Mouse (Mus musculus) heart, adult 8-10 months (tissue): ENCODE measurements at regions not wholly inside any gene's neighbourhood (a gene's known extent, or its start where the extent isn't known, plus 50 kb on each side); places are given as distances from the start of the nearest gene placed in this dataset.

Experiments
- DNase-seq: peaks from one replicate; pipeline ENCODE4 v3.0.0; 2022; ENCODE audit warnings: low spot score

DNA sequence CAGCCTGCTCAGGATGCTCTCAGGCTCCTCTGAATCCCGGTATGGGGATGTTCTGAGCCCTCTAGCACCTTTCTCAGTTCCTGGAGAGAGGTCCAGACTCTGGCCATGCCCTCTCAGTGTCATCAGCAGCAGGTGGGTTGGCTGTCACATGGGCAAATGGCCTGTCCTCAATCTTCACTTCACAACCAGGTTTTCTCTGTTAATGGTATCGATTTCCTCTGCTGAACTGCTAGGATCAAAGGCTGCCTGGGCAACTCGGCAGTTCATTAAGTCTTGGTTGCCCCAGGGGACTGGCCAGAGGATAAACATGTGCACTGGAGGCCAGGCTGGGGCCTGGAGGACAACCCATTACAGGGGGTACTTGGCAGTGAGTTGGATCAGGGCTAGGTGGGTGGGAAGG is 156.2 kb downstream of the Trim29 start:
- DNase-seq, result no peak

- DNase-seq, result no peak
These were observed 158.6 kb downstream of the Trim29 start for GRCm38 (mm10) chr9:43469215-43469614.

DNA sequence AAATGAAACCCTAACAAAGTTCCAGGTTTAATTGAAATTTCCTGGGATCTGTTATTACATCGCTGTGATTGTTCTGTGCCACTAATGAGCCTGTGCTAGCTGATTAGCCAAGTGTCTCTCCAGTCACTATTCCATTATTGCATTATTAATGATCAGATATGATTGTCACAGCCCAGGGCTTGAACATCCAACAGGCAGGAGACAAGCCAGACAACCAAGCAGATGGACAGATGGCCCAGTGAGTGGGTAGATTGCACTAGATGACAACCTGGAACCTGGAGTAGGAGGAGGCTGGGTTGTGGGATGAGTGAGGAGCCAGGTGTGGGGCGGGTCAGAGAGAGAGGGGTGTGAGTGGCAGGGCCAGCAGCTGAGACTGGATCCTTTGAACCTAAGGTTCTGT is 161.6 kb downstream of the Trim29 start:
- no peak for DNase-seq

- DNase-seq, result no peak
These were observed 162.5 kb downstream of the Trim29 start for GRCm38 (mm10) chr9:43473164-43473563.

- no peak for DNase-seq
These were observed 163.1 kb downstream of the Trim29 start for GRCm38 (mm10) chr9:43473601-43474302.

DNA sequence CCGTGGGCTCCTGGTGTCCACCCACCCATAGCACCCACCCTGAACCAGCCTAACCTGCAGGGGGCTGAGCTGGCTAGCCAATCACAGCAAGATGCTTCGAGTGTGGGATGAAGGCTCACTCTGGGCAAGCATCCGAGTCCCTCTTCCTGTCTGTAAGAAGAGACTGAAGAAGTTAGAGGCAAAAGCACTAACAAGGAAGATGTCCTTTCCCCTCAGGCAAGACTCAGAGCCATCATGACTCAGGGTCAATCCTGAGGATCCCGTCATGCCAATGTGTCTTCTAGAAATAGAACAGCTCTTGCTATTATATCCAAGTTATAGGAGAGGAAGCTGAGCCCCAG is 163.6 kb downstream of the Trim29 start:
- DNase-seq, result no peak

DNA sequence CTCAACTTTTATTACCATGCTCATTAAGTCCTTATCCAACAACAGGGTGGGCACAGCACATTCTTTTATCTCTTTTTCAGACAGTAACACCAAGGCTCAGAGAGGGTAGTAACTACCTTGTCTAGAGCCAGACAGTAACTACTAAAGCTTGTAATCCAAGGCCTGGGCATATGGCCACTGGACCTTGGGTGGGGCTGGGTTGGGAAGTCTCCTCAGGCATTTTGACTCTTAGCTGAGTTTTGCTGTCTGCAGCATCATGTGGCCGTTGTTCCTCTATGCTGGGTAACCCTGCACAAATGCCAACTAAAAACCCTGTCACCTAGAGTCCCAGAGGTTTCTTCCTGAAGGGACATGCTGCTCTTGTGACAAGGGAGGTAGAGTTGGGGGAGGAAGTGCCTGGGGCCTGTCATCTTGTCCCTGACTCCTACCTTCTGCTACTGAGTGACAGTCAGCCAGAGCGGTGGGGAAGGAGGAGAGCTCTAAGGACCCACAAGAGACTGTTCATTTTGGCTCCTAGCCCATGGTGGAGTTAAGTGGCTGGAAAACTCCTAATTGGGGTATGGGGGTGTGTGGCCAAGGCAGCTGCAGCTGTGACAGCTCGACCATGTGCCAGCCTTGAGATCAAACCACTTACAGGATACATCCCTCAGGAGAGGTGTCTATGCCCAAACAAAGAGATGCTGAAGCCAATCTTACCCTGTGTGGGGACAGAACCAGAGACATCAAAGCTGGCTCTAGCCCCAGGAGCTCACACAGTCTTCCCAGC is 170.4 kb downstream of the Trim29 start:
- no peak for DNase-seq

GRCm38 (mm10) chr9:43482101-43483090 is 171.7 kb downstream of the Trim29 start:
- DNase-seq, result peak; percentile 72

- DNase-seq, result no peak
These were observed 172.5 kb downstream of the Trim29 start for GRCm38 (mm10) chr9:43483195-43483594.

GRCm38 (mm10) chr9:43483906-43484305 is 173.3 kb downstream of the Trim29 start:
- DNase-seq, result no peak

DNA sequence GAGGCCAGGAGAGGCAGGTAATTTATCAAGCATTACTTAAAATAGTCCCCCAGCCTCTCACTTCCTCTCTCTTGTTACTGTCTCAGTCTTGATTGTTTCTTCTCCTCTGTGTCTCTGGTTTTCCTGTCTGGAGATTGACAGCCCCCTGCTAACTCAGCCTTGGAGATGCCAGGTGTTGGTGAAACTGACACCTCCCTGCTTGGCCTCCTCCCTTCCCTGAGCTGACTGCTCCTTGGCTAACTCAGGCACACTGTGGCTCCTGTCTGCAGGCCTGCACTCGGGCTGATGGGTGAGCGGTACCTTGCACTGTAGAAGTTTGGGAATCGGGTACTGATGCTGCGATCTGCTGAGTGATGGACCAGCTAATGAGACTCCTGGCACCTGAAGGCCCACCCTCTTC is 176.1 kb downstream of the Trim29 start:
- no peak for DNase-seq

DNA sequence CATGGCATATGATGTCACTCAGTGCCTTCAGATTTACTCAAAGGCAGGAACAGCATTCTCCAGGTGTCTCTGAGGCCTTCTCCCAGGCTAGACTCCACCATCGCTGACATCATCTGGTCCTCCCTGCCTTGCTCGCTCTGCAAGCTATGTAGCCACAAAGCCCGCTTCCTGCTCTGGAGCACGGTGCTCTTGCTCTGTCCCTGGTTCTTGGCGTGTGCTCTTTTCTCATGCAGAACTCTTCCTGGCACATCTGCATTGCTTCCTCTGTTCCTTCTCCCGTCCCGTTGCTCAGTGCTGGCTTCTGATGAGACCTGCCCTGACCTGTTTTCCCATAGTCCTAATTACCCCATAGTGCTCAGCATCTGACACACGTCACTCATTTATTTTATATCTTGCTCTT is 178.6 kb downstream of the Trim29 start:
- no peak for DNase-seq

DNA sequence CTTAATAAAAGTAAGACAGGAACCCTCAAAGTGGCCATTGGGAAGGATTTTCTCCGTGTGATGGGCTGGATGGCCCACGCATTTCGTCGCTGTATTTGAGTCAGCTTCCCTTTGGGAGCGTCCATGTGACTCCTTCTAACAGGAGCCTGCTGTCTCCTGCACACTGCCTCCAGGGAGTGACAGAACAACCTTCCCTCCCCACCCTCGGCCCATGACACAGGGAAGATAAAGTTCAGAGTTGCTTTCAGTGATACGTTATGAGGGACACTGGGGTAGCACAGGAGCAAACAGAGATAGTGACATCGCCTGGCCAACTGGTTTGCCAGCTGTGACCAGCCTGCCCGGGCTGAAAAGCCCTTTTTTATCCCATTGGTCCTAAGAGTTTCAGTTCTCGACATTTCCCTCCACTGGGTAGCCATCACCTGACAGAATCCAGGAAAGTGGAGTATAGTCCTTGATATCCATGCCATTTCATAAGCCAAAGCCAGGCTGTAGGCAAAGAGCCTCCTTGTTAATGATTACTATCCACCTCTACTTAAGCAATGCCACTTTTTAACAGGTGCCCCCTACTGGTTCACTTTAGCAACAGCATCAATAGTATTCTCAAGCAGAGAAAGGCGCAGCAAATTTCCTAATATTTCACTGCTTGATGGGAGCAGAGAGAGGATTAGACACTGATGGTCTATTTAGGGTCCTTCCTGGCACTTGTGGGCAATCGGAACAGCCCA is 180.5 kb downstream of the Trim29 start:
- no peak for DNase-seq

DNA sequence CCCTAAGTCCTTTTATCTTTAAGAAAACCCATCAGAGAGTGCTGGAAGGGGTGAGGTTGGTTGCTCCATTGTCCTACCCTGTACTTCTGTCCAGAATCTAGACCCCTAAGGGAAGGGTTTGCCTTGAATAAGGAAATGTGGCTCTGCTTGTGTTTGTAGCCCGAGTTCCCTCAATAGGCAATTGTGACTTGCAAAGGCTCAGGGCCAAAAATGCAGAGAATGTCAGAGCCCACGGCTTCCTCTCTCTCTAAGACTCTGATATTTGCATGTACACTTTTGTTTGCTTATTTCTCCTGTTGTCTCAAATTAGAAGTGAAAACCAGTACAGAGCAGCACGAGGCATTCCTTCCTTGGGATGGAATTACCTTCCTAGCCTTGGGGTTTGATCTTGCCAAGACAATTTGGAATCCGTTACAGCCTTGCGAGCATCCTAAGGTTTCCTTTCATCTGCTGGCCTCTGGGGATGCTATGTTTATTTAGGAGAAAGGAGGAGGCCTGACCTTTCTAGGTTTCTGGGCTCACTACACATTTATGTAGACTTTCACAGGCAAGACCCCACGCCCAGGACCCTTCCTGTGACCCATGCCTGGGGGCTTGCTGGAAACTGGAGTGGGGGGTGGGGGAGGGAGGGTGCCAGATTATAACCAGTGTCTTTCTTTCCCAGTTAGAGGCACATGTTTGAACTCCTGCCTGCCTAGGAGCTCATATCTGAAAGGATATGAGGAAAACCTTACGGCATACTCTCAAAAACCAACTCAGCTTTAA is 181.8 kb downstream of the Trim29 start:
- DNase-seq, result no peak

DNA sequence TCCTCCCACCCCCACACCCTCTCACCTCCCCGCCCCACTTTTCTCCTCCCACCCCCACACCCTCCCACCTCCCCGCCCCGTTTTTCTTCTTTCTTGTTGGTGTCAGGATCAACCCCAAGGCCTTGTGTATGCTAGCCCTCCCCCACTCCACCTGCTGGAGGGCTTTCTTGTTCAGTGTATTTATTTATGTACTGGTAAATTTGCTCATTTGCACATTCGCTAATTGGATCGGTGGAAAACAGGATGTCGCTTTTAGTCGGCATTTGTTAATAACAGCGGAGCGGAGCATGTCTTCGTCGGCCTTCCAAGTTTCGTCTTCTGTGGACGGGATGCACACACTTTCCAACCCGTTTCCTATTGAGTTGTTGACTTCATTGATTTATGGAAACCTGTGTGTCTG is 187.9 kb downstream of the Trim29 start:
- no peak for DNase-seq

GRCm38 (mm10) chr9:43504270-43504932 is 193.8 kb downstream of the Trim29 start:
- DNase-seq, result peak; percentile 9

DNA sequence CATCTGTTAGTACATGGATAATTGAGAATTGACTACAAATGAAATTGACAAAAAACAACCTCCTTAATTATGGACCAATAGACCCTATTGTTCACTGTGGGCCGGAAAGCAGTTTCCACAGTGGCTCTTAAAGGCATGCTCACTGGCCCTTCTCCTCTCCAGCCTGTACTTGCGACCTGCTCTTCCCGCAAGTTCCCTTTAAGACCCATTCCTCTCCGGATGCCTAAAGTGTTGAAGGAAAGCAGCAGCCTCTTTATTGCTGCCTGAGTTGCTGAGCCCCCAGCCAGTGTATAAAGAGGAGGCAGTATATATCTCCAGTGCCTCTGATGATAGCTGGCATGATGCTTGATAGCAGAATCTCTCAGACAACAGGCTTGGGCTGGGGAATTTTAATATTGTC is 195.2 kb downstream of the Trim29 start:
- no peak for DNase-seq

GRCm38 (mm10) chr9:43506276-43506675 is 195.6 kb downstream of the Trim29 start:
- DNase-seq, result no peak

GRCm38 (mm10) chr9:43512806-43513205 is 202.2 kb downstream of the Trim29 start:
- DNase-seq, result no peak
